Mouse (Mus musculus) embryonic stem cell, embryonic (primary cell): ENCODE results near the gene Pex1.
"Not testable (repeated sequence)": the region's sequence is repeated elsewhere in the genome, so short reads cannot be mapped to it uniquely, and the experiment has no call there.

Experiments used
- CTCF ChIA-PET, 4 experiments: fragments of 300-600 bp in 2 of 4; fragments of 350-600 bp in 2 of 4; sonication (Branson Sonifier 250); formaldehyde crosslinking; loops; one replicate each; lab custom pipeline; 2022; ENCODE audit warnings: inconsistent platforms in 2 of 4; lab: Charles Lee
- POLR2A ChIA-PET, 4 experiments: fragments of 300-600 bp in 2 of 4; fragments of 350-600 bp in 2 of 4; sonication (Branson Sonifier 250); formaldehyde crosslinking; loops; one replicate each; lab custom pipeline; 2022; ENCODE audit warnings: antibody characterized with exemption in 4 of 4, inconsistent platforms in 1 of 4; lab: Charles Lee

The Pex1 gene

DNA sequence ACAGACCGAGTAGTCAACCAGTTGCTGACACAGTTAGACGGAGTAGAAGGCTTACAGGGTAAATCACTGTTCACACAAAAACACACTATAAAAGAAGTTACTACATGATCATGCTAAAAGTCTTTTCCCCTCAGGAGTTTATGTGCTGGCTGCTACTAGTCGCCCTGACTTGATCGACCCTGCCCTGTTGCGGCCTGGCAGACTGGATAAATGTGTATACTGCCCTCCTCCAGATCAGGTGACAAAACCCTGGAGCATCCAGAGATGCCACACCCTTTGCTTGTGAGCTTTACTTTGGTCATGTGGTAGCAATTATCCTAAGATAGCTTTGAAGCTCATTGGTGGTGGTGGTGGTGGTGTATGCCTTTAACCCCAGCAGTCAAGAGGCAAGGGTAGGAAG lies 34.2 kb downstream of the Pex1 start:
- ChIA-PET CTCF (no interaction called here), POLR2A (interaction anchor here in 2 of 4 experiments (0.9 to 1.0 kb wide), 4 partner anchors 10 to 58 kb away, joined by 3 to 6 read pairs (median 4); no protein-coding TSS in a partner anchor)

DNA sequence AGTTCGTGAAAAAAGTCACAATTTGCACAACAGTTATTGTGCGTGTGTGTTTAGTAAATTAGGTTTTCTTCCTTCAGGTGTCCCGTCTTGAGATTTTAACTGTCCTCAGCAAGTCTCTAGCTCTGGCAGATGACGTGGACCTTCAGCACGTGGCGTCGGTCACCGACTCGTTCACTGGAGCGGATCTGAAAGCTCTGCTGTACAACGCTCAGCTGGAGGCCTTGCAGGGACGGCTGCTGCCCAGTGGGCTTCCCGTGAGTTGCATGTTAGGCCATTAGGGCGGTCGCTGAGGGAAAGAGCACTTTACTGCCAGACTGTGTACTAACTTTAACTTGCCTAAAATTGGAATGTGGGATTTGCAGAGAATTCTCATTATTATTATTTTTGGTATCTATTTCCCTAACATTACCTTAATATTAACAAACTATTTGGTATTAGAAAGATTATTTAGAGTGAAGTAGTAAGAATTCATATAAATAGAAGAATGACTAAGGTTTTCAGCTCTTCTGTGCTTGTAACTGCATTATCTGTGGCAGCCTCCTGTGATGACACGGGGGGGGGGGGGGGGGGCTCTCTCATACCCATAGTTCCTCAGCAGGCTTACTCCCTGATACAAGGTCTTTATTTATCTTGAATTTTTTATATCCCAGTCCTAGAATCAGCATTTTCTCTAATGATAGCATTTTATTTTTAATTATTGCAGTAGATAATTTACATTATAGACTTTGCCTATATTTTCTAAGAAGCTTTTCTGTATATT lies 35.8 kb downstream of the Pex1 start:
- ChIA-PET CTCF (no interaction called here), POLR2A (interaction anchor here in 3 of 4 experiments (1.0 to 2.0 kb wide), 8 partner anchors 11 to 36 kb away, joined by 3 to 7 read pairs (median 4); partner anchors contain the start of genes Pex1 (in 2 of the 3) and Rbm48 (in 2 of the 3))

DNA sequence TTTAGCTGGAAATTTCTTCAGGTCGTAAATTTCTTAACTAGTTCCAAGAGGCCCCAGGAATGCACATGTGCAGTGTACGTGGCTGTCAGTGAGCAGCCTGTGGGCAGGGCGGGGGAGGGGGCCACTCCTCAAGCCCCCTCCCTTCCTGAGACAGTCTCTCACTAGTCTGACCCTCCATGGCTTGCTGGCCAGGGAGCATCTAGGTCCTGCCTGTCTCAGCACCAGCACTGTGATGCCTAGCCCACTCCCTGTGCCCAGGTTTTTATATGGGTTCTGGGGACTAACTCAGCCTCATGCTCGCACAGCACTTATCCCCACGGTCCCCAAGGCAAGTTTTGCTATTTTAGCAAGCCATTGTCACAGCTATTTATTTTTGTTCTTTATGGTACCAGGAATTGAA lies 36.4 kb downstream of the Pex1 start:
- POLR2A ChIA-PET, result interaction anchor here in 2 of 4 experiments (0.8 to 2.0 kb wide), 7 partner anchors 13 to 36 kb away, joined by 3 to 6 read pairs (median 3); partner anchors contain the start of genes Pex1 (in 2 of the 2) and Rbm48 (in 2 of the 2)

DNA sequence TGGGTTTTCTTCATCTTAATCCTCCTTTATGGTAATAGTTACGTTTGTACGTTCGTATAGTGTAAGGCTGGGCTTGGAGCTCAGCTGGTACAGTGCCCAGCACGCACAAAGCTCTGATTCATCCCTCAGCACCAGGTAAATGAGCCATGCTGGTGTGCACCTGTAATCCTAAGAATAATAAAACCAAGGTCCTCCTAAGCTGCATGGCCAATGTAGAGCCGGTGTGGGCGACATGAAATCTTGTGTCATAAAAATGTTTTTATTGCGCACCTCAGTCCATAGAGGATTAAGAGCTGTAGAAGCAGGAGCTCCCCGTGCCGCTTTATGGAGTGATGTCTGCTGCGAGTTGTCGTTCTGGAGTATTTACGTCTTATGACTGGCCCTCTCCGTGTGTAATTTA lies 37.4 kb downstream of the Pex1 start:
- POLR2A ChIA-PET, result interaction anchor here in 3 of 4 experiments (0.5 to 1.8 kb wide), 7 partner anchors 12 to 40 kb away, joined by 3 to 6 read pairs (median 3); partner anchors contain the start of gene Rbm48 (in 1 of the 3)
- CTCF ChIA-PET, result interaction anchor here in 3 of 4 experiments (0.6 to 1.4 kb wide), 12 partner anchors 10 to 121 kb away, joined by 3 to 5 read pairs (median 4); partner anchors contain the start of gene 1700109H08Rik (in 1 of the 3)

More for the DNA sequence above, 36.4 kb downstream of the Pex1 start:
- CTCF ChIA-PET, result interaction anchor here in 1 of 4 experiments (1.4 kb wide), 1 partner anchor 16 kb away, joined by 4 read pairs; no protein-coding TSS in a partner anchor

DNA sequence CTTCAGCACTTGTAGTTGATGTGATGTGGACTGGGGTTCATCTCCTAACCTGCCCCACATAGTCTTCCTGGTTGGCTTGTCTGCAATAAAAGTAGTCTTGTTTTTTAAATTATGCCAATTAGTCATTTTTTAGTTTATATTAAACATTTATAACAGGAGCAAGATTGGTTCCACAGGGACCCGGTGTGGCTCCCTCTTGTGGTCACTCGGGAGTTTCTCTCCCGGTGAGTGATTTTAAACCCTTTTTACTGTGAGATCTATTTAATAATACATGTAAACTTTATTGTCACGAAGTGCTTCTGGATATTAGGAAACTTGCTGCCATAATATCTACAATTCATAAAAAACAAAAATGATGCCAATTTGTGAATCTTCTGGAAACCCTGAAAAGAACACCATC lies 38.1 kb downstream of the Pex1 start:
- POLR2A ChIA-PET, result interaction anchor here in 3 of 4 experiments (1.0 to 1.8 kb wide), 5 partner anchors 12 to 37 kb away, joined by 3 to 6 read pairs (median 4); partner anchors contain the start of gene Rbm48 (in 1 of the 3)
- CTCF ChIA-PET, result interaction anchor here in 3 of 4 experiments (0.6 to 1.3 kb wide), 11 partner anchors 10 to 121 kb away, joined by 3 to 5 read pairs (median 4); partner anchors contain the start of gene 1700109H08Rik (in 1 of the 3)

DNA sequence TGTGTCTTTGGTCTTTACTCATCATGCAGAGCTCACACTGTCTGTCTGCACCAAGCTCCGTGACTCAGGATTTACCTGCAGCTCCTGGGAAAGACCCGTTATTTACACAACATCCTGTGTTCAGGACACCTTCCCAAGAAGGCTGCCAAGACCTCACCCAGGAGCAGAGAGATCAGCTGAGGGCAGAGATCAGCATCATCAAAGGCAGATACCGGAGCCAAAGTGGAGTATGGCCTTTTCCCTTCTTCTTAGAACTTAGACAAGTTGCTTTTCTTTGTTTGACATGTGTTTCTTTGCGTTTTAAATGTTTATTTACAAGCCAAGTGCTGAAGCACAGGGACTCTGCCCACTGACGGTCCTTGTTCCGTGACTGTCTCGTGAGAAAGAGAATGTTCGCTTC lies 39.4 kb downstream of the Pex1 start:
- CTCF ChIA-PET, result interaction anchor here in 1 of 4 experiments (1.0 kb wide), 1 partner anchor 237 kb away, joined by 6 read pairs; no protein-coding TSS in a partner anchor
- POLR2A ChIA-PET, result interaction anchor here in 1 of 4 experiments (1.0 kb wide), 1 partner anchor 13 kb away, joined by 3 read pairs; no protein-coding TSS in a partner anchor

DNA sequence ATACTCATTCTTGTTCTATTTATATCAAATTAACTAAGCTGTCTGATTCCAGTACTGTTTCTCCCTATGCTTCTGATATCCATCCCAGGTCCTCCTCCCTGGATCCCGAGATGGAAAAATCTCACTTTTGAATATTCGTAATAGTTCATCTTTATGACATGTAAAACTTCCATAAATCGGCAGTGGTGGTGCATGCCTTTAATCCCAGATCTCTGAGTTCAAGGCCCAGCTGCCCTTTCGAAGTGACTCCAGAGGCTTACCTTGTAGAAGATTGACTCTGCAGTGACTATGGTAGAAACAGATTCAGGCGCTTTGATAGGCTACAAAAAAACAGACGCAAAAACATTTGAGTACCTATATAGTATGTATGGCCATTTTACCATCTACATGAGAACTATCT lies 48.8 kb downstream of the Pex1 start:
- CTCF ChIA-PET, result no interaction called here
- POLR2A ChIA-PET, result interaction anchor here in 2 of 4 experiments (0.9 to 1.6 kb wide), 4 partner anchors 12 to 66 kb away, joined by 3 to 5 read pairs (median 3); no protein-coding TSS in a partner anchor

DNA sequence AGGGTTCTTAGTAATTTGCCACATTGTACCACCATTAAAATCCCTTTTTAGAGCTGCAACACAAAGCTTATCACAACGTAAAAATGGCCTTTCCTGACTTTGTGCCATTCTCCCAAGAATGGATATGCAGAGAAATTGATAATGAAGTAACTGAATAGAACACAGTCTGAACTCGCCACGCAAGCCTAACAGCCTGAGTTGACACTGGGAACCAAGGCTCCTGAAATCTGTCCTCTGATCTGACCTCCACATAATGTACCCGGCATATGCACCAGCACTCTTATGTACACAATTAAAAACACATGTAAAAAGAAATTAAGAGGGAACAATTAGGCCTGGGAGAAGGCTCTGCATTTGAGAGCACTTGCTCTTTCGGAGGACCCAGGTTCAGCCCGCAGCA lies 49.5 kb downstream of the Pex1 start:
- POLR2A ChIA-PET, result interaction anchor here in 2 of 4 experiments (0.7 to 1.1 kb wide), 6 partner anchors 13 to 462 kb away, joined by 3 to 5 read pairs (median 3); no protein-coding TSS in a partner anchor

DNA sequence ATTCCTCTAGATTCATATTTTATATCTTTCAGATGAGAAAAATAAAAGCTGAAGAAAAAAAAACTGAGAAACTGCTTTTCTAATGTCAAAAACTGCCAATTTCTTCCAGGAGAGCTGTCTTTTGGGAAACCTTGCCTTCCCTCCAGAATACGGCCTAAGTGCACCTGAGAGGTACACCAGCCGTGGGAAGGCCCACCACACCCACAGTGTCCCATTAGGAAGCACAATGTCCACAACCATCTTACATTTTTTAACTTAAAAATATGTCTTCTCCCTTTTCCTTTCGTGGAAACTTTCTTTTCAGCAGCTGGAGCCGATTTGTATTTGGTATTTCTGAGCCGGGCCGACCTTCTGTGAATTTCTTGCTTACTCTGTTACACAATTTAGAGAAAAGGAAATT lies 50.7 kb downstream of the Pex1 start:
- POLR2A ChIA-PET, result no interaction called here

More for the DNA sequence above, 49.5 kb downstream of the Pex1 start:
- CTCF ChIA-PET, result no interaction called here

DNA sequence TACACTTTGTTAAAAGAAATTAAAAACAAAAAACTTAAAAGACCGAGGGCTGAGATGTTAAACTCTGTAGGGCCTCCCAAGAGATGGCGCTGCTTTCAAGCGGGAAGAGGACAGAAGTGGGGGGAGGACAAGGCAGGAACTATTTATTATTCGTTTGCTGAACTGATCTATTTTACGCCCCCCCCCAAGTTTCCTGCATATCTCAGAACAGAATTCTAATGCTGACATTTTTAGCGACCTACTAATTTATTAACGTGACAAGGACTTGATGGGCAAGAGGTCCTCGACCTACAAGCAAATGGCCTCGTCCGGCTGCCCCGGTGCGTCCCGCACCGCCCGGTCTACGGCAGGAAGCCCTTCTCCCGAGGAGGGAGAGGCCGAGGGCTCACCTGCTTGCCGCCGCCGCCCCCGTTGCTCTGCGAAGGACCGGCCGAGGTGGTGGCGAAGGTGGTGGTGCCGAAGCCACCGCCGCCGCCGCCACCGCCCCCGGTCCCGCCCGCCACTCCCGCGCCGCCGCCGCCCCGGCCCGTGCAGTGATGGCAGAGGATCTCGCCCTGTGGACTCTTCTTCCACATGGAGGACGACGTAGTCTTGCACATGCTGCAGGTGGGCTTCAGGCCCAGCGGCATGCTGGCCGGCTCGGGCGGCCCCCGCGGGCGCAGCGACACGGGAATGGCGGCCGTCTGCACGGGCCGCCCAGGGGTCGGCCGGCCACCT lies 51.3 kb downstream of the Pex1 start:
- POLR2A ChIA-PET, result interaction anchor here in 3 of 4 experiments (0.6 to 2.3 kb wide), 14 partner anchors 12 to 978 kb away, joined by 3 to 14 read pairs (median 4); partner anchors contain the start of genes Rbm48 (in 2 of the 3), Ankib1 (in 1 of the 3), Fam133b (in 1 of the 3) and Krit1 (in 1 of the 3)
- CTCF ChIA-PET, result interaction anchor here (0.6 to 1.1 kb wide), 11 partner anchors 10 to 1037 kb away, joined by 3 to 5 read pairs (median 3); partner anchors contain the start of genes Rbm48 (in 2 of the 4), Cyp51 (in 1 of the 4) and Gatad1 (in 1 of the 4)

More for the DNA sequence above, 50.7 kb downstream of the Pex1 start:
- CTCF ChIA-PET, result interaction anchor here in 1 of 4 experiments (0.6 kb wide), 1 partner anchor 1037 kb away, joined by 3 read pairs; no protein-coding TSS in a partner anchor

DNA sequence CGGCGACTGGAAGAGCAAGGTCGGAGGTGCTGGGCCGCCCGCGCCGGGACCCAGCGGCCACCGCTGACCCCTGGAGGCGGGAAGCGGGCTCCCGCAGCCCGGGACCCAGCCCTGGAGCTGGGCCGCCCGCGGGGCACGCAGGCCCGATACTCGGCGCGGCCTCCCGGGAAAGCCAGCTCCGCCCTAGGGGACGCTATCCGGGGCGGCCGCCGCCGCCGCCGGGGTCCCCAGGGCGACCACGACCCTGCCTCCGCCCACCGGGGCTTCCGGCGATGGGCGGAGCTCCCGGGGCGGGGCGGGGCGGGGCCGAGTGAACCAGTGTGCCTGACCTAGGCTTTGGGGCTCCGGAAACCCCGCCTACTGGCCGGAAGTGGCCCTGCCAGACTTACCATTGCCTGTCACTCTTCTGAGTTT lies 51.8 kb downstream of the Pex1 start:
- CTCF ChIA-PET, result interaction anchor here (0.6 to 1.2 kb wide), 12 partner anchors 9 to 552 kb away, joined by 3 to 8 read pairs (median 3); partner anchors contain the start of genes Rbm48 (in 2 of the 4), Cyp51 (in 1 of the 4) and Gatad1 (in 1 of the 4)

DNA sequence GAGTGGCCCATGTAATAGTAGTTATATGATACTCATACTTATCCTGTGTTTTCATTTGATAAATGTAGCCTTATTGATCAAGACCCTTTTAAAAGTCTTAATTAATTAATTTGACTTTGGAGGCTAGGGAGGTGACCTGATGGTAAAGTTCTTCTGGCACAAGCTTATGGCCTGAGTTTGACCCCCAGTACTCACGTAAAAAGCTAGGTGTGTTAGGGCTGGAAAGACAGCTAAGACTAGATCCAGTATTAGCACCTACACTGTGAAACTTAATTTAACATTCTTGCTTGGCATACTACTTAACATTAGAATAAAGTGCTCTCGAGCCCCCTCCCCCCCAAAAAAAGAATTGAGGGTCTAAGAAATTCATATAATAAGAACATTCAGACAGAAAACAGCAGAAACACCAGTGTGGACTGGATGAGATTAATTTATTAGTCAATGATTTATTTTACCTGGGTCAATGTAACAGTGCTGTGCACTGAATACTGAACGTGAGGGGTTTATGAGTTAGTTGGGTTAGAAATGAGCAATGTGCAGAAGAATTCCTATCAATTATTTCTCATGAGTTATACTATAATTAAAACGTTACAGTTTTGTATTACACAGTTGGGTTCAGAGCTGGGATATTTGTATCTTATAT lies 52.5 kb downstream of the Pex1 start:
- POLR2A ChIA-PET, result interaction anchor here (0.6 to 2.3 kb wide), 15 partner anchors 13 to 977 kb away, joined by 3 to 14 read pairs (median 4); partner anchors contain the start of genes Rbm48 (in 2 of the 4), Ankib1 (in 1 of the 4), Cyp51 (in 1 of the 4) and Fam133b (in 1 of the 4)
- CTCF ChIA-PET, result interaction anchor here (0.6 to 1.2 kb wide), 6 partner anchors 15 to 552 kb away, joined by 3 to 8 read pairs (median 4); partner anchors contain the start of gene Rbm48 (in 1 of the 4)

More for the DNA sequence above, 51.8 kb downstream of the Pex1 start:
- POLR2A ChIA-PET, result interaction anchor here in 3 of 4 experiments (0.6 to 2.3 kb wide), 16 partner anchors 13 to 977 kb away, joined by 3 to 14 read pairs (median 4); partner anchors contain the start of genes Rbm48 (in 2 of the 3), Ankib1 (in 1 of the 3), Cyp51 (in 1 of the 3) and Fam133b (in 1 of the 3)

DNA sequence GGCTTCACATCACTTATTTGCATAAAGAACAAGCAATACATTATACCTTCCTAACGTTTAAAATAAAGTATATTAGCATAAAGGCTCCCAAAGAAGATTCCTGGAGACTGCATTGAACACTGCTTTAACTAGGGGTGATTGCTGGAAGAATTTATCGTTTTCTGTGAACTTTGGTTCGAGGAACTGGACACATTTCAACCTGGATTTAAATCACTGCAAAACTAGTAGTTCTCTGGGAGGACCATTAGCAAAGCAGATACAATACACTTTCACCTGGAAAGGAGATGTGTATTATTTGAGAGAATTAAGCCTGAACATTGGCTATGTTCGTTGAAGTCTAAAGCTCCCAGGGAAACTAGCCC lies 53.0 kb downstream of the Pex1 start:
- ChIA-PET CTCF (interaction anchor here in 1 of 4 experiments (1.2 kb wide), 1 partner anchor 16 kb away, joined by 4 read pairs; no protein-coding TSS in a partner anchor), POLR2A (interaction anchor here in 3 of 4 experiments (0.7 to 2.3 kb wide), 7 partner anchors 14 to 154 kb away, joined by 3 to 14 read pairs (median 4); partner anchors contain the start of genes Rbm48 (in 2 of the 3), Ankib1 (in 1 of the 3), Fam133b (in 1 of the 3) and Krit1 (in 1 of the 3))

DNA sequence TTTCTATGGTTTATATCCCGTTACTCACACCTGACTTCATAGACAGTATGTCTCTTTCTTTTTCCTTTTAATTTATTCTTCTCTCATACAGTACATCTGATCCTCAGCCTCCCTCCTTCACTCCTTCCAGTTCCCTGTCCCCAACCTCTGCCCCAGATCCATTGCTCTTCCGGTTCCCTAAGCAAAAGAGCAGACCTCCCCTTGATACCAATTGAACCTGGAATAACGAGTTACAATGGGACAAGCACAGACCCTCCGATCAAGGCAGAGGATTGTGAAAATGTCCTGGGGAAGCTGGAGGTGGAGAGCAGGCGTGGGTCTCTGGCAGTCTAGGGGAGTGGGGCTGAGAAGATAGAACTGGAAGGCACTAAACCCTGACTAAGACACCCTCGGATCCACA lies 55.0 kb downstream of the Pex1 start, which contains the start of gene Tmbim7:
Tmbim7 (plus strand) TSS at position 301 of the 400 bp plus-strand sequence.
- ChIA-PET CTCF (no interaction called here), POLR2A (interaction anchor here in 1 of 4 experiments (1.2 kb wide), 1 partner anchor 105 kb away, joined by 3 read pairs; no protein-coding TSS in a partner anchor)

DNA sequence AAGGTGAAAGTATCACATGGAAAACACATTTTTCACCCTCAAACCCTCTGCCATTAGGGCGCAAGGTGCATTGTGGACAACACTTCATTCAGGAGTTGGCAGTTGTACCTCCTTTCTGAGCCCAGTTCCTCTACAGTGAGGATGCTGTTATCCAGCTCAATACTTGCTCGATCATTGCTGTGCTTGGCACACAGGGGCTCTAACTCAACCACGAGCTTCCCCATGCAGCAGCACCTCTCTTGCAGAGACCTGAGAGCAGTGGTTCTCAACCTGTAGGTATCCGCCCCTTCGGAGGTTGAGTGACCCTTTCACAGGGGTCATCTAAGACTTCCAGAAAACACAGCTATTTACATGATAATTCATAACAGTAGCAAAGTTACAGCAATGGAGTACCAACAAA lies 55.8 kb downstream of the Pex1 start:
- ChIA-PET CTCF (interaction anchor here in 1 of 4 experiments (0.6 kb wide), 1 partner anchor 317 kb away, joined by 3 read pairs; no protein-coding TSS in a partner anchor), POLR2A (interaction anchor here in 1 of 4 experiments (0.6 to 1.2 kb wide), 2 partner anchors 17 to 105 kb away, joined by 3 read pairs; no protein-coding TSS in a partner anchor)

DNA sequence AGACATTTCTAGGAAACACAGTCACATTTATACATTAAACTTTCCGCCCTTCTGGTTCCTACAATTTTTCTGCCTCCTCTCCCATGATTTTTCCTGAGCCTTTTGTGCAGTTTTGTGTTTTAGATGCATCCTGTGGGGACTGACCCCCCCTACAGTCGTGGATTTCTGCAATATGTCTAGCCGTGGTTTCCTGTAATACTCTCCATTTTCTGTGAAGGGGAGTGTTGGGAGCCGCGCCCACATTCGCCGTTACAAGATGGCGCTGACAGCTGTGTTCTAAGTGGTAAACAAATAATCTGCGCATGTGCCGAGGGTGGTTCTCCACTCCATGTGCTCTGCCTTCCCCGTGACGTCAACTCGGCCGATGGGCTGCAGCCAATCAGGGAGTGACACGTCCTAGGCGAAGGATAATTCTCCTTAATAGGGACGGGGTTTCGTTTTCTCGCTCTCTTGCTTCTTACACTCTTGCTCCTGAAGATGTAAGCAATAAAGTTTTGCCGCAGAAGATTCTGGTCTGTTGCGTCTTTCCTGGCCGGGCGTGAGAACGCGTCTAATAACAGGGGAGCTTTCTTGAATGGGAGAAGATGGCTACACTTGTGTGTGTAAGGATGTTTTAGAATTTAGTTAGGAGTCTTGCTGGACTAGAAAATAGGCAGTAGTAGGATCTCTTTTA lies 57.2 kb downstream of the Pex1 start:
- CTCF ChIA-PET, POLR2A ChIA-PET: not testable (repeated sequence)
